Mouse (Mus musculus): ENCODE measurements around the gene Emcn.

Gene Emcn

GRCm38 (mm10) chr3:137340938-137341337, at the start of gene Emcn:
Gene Emcn, plus strand, starts transcription at chr3:137341067.
- DNase-seq (ENCODE audit: low read depth, low spot score): no peak

- DNase-seq (ENCODE audit: low read depth, low spot score): no peak
Observed at GRCm38 (mm10) chr3:137293174-137293591, 47.7 kb upstream of the Emcn start.

GRCm38 (mm10) chr3:137298230-137298629, 42.6 kb upstream of the Emcn start:
- DNase-seq (ENCODE audit: low read depth, low spot score): no peak

- no peak for DNase-seq (ENCODE audit: low read depth, low spot score)
Observed at GRCm38 (mm10) chr3:137300210-137300609, 40.7 kb upstream of the Emcn start.

GRCm38 (mm10) chr3:137301195-137301594, 39.7 kb upstream of the Emcn start:
- DNase-seq (ENCODE audit: low read depth, low spot score): no peak

- no peak for DNase-seq (ENCODE audit: low read depth, low spot score)
Observed at GRCm38 (mm10) chr3:137302804-137303203, 38.1 kb upstream of the Emcn start.

GRCm38 (mm10) chr3:137309959-137310358, 30.9 kb upstream of the Emcn start:
- no peak for DNase-seq (ENCODE audit: low read depth, low spot score)

- no peak for DNase-seq (ENCODE audit: low read depth, low spot score)
Observed at GRCm38 (mm10) chr3:137312540-137312939, 28.3 kb upstream of the Emcn start.

GRCm38 (mm10) chr3:137313775-137314362, 27.0 kb upstream of the Emcn start:
- no peak for DNase-seq (ENCODE audit: low read depth, low spot score)

GRCm38 (mm10) chr3:137318371-137318770, 22.5 kb upstream of the Emcn start:
- no peak for DNase-seq (ENCODE audit: low read depth, low spot score)

GRCm38 (mm10) chr3:137319950-137320349, 20.9 kb upstream of the Emcn start:
- DNase-seq (ENCODE audit: low read depth, low spot score): no peak

GRCm38 (mm10) chr3:137322304-137322703, 18.6 kb upstream of the Emcn start:
- DNase-seq (ENCODE audit: low read depth, low spot score): peak; percentile 9

GRCm38 (mm10) chr3:137329898-137330297, 11.0 kb upstream of the Emcn start:
- DNase-seq (ENCODE audit: low read depth, low spot score): no peak

GRCm38 (mm10) chr3:137330950-137331349, 9.9 kb upstream of the Emcn start:
- DNase-seq (ENCODE audit: low read depth, low spot score): no peak

- DNase-seq (ENCODE audit: low read depth, low spot score): no peak
Observed at GRCm38 (mm10) chr3:137332531-137332930, 8.3 kb upstream of the Emcn start.

GRCm38 (mm10) chr3:137335957-137336356, 4.9 kb upstream of the Emcn start:
- no peak for DNase-seq (ENCODE audit: low read depth, low spot score)

- no peak for DNase-seq (ENCODE audit: low read depth, low spot score)
Observed at GRCm38 (mm10) chr3:137343446-137343845, 2.6 kb downstream of the Emcn start.

- DNase-seq (ENCODE audit: low read depth, low spot score): no peak
Observed at GRCm38 (mm10) chr3:137351882-137352281, 11.0 kb downstream of the Emcn start.

- DNase-seq (ENCODE audit: low read depth, low spot score): no peak
Observed at GRCm38 (mm10) chr3:137356697-137357096, 15.8 kb downstream of the Emcn start.

- DNase-seq (ENCODE audit: low read depth, low spot score): no peak
Observed at GRCm38 (mm10) chr3:137367123-137367825, 26.4 kb downstream of the Emcn start.

- no peak for DNase-seq (ENCODE audit: low read depth, low spot score)
Observed at GRCm38 (mm10) chr3:137367826-137368325, 27.0 kb downstream of the Emcn start.

GRCm38 (mm10) chr3:137372854-137373253, 32.0 kb downstream of the Emcn start:
- DNase-seq (ENCODE audit: low read depth, low spot score): no peak

- DNase-seq (ENCODE audit: low read depth, low spot score): no peak
Observed at GRCm38 (mm10) chr3:137382311-137382710, 41.4 kb downstream of the Emcn start.

Measured in ZHBTc4 (cell line).